Mouse (Mus musculus): ENCODE measurements around the gene Tbca. TPM values are rescaled to one million over a fixed set of nuclear protein-coding genes. Genes with fewer than 3 reads are reported as not detected.

Gene Tbca
- total RNA-seq, 2 experiments from 2014 or later, result 124 to 147 TPM

- no peak for DNase-seq (ENCODE audit: extremely low spot score in 1 of 2, low spot score in 1 of 2)
Measured at GRCm38 (mm10) chr13:94843236-94843635, 54.5 kb downstream of the Tbca start.

- DNase-seq (ENCODE audit: extremely low spot score in 1 of 2, low spot score in 1 of 2), result no peak
Measured at GRCm38 (mm10) chr13:94847870-94848269, 59.2 kb downstream of the Tbca start.

GRCm38 (mm10) chr13:94849351-94849750 is 60.6 kb downstream of the Tbca start:
- DNase-seq (ENCODE audit: extremely low spot score in 1 of 2, low spot score in 1 of 2), result no peak

- DNase-seq (ENCODE audit: extremely low spot score in 1 of 2, low spot score in 1 of 2), result no peak
Measured at GRCm38 (mm10) chr13:94858016-94858575, 69.4 kb downstream of the Tbca start.

- no peak for DNase-seq (ENCODE audit: extremely low spot score in 1 of 2, low spot score in 1 of 2)
Measured at GRCm38 (mm10) chr13:94859256-94859655, 70.5 kb downstream of the Tbca start.

- DNase-seq (ENCODE audit: extremely low spot score in 1 of 2, low spot score in 1 of 2), result no peak
Measured at GRCm38 (mm10) chr13:94862491-94863230, 74.0 kb downstream of the Tbca start.

- DNase-seq (ENCODE audit: extremely low spot score in 1 of 2, low spot score in 1 of 2), result no peak
Measured at GRCm38 (mm10) chr13:94866906-94867305, 78.2 kb downstream of the Tbca start.

GRCm38 (mm10) chr13:94867772-94868171 is 79.1 kb downstream of the Tbca start:
- DNase-seq (ENCODE audit: extremely low spot score in 1 of 2, low spot score in 1 of 2), result no peak

GRCm38 (mm10) chr13:94868478-94868950 is 79.8 kb downstream of the Tbca start:
- peak in 1 of 2 experiments; percentile 16 for DNase-seq (ENCODE audit: extremely low spot score in 1 of 2, low spot score in 1 of 2)

GRCm38 (mm10) chr13:94869541-94869940 is 80.8 kb downstream of the Tbca start:
- DNase-seq (ENCODE audit: extremely low spot score in 1 of 2, low spot score in 1 of 2), result no peak

GRCm38 (mm10) chr13:94870071-94870460 is 81.4 kb downstream of the Tbca start:
- DNase-seq (ENCODE audit: extremely low spot score in 1 of 2, low spot score in 1 of 2), result no peak

GRCm38 (mm10) chr13:94870461-94871186 is 81.9 kb downstream of the Tbca start:
- DNase-seq (ENCODE audit: extremely low spot score in 1 of 2, low spot score in 1 of 2), result no peak

GRCm38 (mm10) chr13:94871806-94872320 is 83.2 kb downstream of the Tbca start:
- no peak for DNase-seq (ENCODE audit: extremely low spot score in 1 of 2, low spot score in 1 of 2)

GRCm38 (mm10) chr13:94872439-94872838 is 83.7 kb downstream of the Tbca start:
- no peak for DNase-seq (ENCODE audit: extremely low spot score in 1 of 2, low spot score in 1 of 2)

- no peak for DNase-seq (ENCODE audit: extremely low spot score in 1 of 2, low spot score in 1 of 2)
Measured at GRCm38 (mm10) chr13:94873111-94874038, 84.7 kb downstream of the Tbca start.

GRCm38 (mm10) chr13:94874039-94874425 is 85.3 kb downstream of the Tbca start:
- peak in 1 of 2 experiments; percentile 15 for DNase-seq (ENCODE audit: extremely low spot score in 1 of 2, low spot score in 1 of 2)

- DNase-seq (ENCODE audit: extremely low spot score in 1 of 2, low spot score in 1 of 2), result no peak
Measured at GRCm38 (mm10) chr13:94874656-94875395, 86.1 kb downstream of the Tbca start.

GRCm38 (mm10) chr13:94875396-94875880 is 86.7 kb downstream of the Tbca start, which contains the start of gene Otp:
Otp (plus strand) TSS chr13:94875602.
- peak in 1 of 2 experiments; percentile 8 for DNase-seq (ENCODE audit: extremely low spot score in 1 of 2, low spot score in 1 of 2)
